Mouse (Mus musculus) retina, adult 2 months (tissue): ENCODE data around the gene Naga.
A peak's percentile ranks its signal among the peaks of the same experiment; 100 is the strongest.
"Not testable (repeated sequence)": the region's sequence is repeated elsewhere in the genome, so short reads cannot be mapped to it uniquely, and the experiment has no call there.

ENCODE experiments used
- DNase-seq: peaks from one replicate; pipeline ENCODE4 v3.0.0-alpha.2; 2012; ENCODE audit warnings: low read depth, low spot score

Naga gene

DNA sequence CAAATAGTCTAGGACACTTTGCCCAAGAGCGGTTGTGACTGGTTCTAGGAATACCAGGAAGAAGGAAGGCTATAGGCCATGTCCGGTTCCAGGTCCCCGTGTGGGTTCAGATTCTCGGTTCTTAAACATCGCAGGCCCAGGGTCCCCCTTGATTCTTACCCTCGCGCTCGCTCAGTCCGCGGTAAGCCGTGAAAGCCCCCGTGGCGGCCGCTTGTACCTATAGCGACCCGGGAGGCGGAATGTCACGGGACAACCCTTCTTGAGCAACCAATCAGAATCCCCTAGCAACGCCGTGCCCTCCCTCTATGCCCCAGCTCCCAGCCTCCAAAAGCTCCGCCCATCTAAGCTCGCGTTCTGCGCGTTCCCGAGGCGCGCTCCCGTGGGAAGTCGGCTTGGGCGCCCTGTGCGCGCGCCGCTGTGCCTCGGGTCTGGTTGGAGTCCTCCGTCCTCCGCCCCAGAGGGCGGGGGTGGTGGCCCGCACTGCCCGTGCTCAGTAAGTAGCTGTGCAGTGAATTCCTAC, at the start of gene Naga, which contains the start of the genes Pheta2 and Smdt1:
Naga (minus strand) TSS at position 333 of the 520 bp plus-strand sequence.
Pheta2 (plus strand) TSS at position 350 of the 520 bp plus-strand sequence.
Smdt1 (plus strand) TSS at position 367 of the 520 bp plus-strand sequence.
- DNase-seq, result peak; percentile 90

DNA sequence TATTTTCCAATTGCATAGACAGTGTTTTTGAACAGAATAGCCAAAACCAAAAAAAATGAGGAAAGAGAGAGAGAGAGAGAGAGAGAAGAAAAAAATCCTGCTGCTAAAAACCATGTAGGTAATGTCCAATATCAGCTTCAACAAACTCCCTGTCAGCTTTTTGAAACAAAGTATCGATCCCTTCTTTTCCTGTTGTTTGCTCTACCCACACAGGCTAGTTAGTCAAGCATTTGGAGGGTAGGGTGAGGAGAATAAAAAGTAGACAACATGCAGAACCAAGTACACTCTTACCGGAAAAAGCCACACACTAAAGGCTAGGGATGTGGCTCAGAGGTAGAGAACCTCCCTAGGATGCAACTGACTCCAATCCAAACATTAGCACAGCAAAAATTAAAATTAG, 47.0 kb upstream of the Naga start:
- no peak for DNase-seq

DNA sequence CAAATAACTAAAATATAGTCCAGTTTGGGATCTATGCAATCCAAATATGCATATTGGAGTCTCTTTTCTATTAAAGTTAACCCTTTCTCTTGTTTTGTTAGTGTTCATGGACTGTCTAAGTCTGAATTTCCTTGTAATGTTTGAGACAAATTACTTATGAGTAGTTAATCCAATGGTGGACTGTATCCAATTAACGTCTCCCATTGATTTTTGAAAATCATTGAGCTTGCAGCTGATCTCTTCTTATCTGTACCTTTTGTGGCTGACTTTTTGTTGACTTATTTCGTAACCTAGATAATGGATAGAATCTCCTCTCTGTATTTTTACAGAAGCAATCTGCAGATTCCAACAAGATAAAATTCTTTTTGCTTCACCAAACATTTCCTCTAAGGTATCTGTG, 43.7 kb upstream of the Naga start:
- no peak for DNase-seq

DNA sequence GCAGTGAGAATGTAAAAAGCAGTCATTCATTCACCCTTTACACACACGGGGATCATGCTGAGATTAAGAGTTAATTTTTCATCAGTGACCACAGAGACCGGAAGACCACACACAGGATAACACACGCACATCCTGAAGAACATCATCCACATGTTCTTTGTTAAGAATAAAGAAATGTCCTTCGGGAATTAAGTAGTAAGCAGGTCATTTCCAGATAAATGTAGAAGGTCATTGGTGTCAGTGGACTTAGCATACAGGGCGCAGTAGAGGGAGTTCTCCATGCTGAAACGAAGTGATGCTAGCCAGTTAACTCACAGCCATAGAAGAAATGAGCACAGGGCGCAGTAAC, 42.0 kb upstream of the Naga start:
- no peak for DNase-seq

DNA sequence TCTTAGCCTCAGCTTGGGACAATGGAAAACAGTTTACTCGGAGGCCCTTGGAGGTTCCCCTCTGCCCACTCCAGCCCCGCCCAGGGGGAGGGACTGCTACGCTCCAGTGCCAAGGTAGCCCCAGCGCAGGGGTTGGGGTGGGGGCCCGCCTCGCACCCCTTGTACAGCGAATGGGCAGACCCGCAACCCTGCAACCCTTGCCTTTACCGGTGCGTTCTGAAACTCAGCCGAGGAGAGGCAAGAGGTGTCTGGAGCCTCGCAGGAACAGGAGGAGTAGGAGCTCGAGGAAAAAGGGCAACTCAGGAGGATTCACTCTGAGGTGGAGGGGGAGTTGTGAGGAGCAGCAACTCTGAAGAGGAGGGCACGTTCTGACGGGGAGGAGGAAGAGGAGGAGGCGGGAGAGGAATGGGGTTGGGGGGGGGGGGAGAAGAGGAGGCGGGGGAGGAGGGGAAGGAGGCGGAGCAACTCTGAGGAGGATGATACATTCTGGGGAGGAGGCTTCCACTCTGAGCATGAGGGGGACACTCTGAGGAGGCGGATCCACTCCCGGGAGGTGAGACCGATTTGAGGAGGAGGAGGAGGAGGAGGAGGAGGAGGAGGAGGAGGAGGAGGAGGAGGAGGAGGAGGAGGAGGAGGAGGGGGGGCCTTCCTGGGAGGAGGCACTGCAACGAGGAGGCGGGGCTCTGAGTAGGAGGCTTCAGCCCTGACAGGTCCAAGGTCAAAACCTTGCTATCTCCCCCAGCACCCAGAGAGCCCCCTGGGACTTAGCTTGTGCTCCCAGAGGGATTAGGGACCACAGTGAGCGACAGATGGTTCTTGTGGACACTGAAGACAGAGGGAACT, 41.4 kb upstream of the Naga start, which contains the start of gene Cyp2d22:
Cyp2d22 (minus strand) TSS at position 390 of the 843 bp plus-strand sequence.
- no peak for DNase-seq

DNA sequence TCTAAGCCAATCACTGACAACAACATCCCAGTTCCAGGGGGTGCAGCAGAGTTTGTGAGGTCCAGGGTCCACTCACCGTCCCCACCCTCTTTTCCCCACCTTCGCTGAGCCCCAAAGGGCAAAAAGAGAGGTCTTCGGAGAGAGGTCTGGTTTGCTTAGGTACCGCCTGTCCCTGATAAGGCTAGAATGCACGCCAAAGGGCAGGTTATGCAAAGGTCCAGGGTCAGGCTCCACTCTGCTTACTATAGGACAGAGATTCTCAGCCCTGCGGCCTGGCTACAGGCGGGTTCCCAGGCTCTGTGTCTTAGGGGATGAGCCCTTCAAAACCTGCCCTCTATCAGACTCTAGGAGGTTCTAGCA, 40.8 kb upstream of the Naga start:
- DNase-seq, result no peak

DNA sequence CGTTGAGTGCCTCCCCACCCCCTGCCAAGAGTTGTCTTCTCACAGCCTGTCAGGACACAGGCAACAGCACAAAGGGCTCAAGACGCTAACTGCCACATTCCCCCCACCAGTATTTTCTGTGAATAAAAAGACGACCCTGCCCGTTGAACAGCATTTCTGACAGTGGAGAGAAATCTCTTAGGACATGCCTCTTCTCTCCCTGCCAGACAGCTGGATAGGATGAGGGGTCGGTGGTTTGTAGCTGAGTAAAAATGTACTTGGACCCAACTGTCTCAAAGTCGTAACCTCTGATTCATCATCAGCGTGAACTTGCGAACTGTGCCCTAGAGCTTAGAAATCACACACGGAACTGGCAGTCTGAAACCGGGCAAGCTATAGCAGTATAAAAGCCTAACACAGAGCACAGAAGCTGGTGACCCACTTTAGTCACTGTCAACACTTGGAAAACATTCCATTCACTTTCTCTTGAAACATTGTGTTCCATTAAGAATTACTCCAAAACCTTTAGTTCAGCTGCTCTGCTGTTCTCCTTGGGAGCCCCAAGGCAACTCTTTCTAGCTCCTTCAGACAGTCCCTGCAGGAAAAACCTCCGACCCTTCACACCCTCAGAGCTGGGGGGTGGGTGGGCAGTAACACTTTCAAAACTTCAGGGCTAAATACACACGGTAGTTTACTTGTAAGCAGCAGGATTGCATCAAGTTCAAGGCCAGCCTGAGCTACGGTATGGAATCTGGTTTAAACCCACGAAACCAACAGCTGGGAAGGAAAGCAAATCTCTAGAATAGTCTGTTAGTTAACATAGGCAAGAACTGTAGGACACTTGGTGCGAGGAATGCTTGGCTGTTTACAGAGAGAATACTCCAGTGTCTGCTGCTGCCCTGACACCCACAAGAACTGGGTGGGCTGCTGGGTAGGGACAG, 39.8 kb upstream of the Naga start:
- DNase-seq, result no peak

DNA sequence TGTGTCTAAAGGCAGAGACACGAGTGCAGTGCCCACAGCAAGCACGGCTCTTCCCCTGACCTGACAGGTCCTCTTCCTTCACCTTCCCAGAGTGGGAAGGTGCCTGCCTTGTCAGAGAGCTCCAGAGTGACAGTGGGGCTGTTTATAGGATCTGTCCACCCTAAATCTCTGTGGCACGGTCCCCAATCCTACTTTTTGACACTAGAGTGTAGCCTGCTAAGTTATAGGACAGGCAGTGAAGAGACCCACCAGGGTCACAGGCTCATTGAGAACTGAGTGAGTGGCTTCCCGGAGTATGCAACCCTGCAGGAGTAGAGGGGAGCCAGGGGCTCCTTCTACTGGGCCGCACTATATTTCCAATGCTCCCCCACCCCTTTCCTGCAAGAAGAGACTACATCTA, 39.0 kb upstream of the Naga start:
- DNase-seq, result no peak

DNA sequence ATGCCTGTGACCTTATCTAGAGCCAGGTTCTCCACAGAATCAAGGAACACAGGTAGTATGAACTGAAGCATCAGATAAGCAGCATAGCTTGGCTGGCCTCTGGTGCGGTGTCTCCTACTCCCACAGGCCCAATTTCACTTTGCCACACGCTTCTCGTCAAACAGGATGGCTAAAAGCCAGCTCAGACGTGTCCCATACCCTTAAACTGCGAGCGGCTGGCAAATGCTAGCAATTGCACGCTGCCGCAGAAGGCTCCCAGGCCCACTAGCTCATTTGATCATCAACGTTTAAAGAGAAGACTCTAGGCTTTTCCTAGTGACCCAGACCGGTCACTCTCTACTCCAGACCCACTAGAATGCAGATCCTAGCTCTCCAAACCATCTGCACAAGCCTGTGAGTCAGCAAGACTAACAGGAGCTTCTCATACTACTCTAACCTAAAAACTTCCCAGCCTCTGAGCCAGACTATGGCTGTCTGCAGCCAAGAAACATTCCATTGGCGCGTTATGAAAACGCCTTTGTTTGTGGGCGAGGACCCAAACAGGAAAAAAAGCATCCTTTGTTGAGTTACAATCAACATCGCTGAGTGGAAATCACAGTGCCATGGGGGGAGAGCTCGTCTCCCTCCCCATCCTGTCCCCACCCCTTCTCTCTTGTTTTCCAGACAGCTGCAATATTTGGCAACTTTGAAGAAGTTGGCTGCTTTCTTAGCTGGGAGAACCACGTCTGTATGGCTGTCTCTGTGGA, 37.8 kb upstream of the Naga start:
- no peak for DNase-seq

DNA sequence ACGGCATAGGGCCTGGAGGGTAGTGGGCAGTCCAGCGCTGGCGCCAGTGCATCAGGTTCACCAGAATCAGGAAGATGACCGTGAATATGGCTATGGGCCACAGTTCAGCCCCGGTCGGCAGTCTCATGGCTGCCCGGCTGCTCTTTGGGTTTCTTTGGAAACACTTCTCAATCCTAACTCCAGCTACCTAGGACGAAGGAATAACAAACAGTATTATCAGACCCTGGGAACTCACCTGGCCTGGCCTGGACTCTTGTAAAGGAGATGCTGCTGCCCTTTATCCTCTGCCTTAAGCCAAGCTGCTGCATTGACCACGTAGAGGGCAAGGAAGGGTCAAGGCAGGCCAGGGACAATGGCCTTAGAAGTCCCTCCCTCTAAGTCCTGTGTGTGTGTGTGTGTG, 37.1 kb upstream of the Naga start:
- DNase-seq, result no peak

DNA sequence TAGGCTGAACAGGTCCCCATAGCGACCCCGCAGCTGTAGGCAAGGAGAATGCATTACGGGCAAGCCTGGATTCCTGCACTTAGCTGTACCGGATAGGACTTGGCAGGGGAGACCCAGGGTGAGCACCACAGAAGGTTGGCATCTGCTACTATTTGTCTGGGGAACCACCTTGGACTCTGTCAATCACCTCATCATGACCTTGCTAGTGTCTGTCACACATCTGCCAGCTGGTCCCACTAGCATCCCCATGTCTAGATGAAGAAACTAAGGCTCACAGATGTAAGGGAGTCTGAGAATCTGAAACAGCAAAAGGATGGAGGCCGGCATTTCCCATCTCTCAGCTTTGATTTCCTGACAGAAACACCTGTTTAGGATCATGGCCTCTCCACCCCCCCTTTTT, 35.7 kb upstream of the Naga start:
- DNase-seq, result no peak

DNA sequence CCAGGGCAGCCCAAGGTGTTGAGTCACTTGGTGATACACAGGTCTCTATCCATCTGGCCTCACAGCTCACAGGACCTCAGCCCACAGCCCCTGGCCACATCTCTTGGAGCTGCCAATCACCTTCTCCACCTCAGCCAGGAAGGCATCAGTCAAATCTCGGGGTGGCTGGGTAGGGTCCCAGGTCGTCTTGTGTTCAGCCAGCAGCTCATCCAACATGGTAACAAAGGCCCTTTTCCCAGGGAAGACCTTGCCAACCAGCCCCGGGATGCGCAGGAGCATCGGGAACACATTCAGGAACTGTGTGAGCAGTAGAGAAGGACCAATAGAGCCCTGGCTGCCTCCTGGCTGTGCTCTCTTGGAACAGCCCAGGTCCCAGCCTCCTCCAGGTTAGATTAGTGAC, 34.3 kb upstream of the Naga start:
- no peak for DNase-seq

DNA sequence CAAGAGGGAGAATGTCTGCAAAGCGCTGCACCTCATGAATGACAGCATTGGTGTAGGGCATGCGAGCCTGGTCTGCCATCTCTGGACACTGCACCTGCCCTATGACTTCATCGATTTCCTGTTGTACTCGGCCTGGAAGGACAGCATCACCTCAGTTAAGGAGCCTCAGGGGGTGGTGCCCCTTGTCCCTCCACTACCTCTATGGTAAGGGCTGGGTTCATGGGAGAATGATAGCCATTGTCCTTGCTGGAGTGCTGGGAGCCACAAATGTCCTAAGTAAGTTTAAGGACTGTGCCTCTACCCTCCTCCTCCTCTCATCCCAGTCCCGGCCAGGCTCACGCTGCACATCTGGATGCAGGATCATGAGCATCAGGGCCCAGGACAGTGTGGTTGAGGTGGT, 33.7 kb upstream of the Naga start:
- no peak for DNase-seq

DNA sequence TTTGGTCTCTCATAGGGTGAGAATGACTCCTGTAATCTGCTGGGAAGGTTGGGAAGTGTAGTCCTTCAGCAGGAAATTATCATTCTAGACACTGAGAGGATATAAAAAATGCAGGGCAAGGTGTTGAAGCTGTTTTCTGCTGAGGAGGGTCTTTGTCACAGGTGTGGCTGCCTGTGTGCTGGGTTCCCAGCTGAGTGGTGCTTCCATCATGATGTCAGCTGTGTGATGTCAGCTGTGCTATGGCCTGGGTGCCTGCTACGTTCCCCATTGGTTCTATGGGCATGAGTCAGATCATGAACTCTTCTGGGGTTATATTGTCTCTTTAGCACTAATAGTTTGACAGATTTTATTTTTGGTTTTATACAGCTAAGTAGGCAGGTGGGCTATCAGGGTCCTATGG, 30.1 kb upstream of the Naga start:
- DNase-seq, result no peak

DNA sequence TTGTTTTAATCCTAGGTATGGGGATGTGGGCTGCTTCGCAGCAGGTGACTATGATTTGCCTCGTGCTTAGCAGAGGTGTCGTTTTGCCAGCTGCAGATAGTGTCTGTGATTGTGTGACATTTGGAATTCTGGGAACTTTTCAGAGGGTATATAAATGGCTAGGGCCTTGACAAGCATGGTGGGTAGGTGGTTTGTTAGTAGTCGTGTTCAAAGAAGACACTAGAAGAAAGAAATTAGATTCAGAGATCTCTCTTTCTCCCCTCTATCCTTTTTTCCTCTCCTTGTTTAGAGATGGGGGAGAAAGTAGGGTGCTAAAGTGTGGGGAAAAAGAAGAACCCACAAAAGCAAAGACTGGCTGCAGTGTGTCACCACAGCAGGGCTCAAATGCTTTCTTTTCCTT, 29.4 kb upstream of the Naga start:
- DNase-seq, result no peak

DNA sequence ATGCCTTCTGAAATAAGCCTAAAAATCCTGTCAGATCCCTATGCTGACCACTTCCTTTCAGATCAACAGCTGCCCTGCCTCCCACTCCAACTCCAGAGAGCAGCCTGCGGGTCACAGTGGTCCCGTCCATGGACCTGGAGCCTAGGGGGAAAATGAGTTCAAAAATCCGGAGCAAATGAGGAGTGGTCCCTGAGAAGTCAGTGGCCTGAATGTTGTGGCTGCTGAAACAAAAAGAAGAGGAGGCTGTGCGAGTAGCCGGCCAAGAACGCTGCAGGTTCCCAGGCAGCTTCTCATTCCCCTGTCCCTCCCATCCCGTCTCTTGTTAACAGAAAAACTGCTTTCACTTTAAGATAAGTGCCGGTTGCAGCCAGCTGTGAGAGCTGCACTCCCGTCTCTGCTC, 25.8 kb upstream of the Naga start:
- DNase-seq, result not testable (repeated sequence)

DNA sequence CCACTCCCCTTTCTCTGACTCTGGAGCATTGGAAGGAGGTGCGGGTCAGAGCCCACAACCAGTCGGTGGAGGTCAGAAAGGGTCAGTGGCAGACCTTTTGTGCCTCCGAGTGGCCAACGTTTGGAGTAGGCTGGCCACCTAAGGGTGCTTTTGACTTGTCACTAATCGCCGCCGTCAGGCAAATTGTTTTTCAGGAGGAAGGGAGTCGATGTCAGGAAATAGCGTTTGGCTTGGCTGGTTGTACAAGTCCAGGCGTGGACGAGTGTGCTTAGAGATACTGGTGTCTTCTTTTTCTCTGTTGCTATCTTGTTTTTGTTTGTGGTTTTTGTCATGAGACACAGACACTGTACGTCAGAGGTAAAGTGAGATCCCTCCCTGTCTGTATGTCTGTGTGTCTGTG, 25.1 kb upstream of the Naga start:
- not testable (repeated sequence) for DNase-seq

DNA sequence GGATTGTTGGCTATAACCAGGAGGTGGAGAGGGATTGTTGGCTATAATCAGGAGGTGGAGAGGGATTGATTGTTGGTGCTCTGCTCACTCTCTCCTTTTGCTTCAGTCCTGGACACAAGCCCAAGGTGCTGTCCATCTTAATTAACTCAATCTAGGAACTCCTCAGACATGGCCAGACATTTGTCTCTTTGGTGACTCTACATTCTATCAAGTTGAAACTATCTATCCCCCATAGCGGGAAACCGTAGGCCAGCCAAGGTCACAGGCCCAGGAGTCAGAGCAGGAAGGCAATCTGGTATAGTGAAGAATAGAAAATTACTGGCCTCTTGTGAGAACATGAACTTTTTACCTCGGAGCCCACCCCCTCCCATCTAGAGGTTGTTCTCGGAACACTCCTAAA, 23.5 kb upstream of the Naga start:
- no peak for DNase-seq

DNA sequence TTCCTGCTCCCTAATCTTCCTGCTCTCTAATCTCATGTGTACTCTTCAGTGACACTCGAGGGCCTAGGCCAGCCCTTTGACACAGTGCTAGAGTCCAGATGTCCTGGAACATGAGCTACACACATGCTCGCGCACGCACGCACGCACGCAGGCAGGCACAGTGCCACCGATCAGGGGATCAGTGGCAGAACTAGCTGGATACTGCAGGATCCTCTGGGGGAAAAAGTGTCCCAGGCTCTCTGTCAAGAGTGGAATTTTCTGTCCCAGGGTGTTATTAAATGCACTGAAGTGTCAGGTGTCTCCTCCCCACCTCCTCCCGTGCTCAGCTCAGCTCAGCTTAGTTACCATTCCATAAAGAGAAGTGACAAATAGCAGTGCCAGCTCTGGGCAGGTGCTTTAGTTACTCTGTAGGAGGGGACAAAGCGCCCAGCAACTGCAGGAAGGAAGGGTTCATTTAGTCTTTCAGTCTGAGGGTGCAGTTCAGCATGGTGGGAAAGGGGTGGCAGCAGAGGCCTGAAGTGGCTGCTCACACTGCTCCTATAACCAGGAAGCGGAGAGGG, 22.8 kb upstream of the Naga start:
- DNase-seq, result no peak

DNA sequence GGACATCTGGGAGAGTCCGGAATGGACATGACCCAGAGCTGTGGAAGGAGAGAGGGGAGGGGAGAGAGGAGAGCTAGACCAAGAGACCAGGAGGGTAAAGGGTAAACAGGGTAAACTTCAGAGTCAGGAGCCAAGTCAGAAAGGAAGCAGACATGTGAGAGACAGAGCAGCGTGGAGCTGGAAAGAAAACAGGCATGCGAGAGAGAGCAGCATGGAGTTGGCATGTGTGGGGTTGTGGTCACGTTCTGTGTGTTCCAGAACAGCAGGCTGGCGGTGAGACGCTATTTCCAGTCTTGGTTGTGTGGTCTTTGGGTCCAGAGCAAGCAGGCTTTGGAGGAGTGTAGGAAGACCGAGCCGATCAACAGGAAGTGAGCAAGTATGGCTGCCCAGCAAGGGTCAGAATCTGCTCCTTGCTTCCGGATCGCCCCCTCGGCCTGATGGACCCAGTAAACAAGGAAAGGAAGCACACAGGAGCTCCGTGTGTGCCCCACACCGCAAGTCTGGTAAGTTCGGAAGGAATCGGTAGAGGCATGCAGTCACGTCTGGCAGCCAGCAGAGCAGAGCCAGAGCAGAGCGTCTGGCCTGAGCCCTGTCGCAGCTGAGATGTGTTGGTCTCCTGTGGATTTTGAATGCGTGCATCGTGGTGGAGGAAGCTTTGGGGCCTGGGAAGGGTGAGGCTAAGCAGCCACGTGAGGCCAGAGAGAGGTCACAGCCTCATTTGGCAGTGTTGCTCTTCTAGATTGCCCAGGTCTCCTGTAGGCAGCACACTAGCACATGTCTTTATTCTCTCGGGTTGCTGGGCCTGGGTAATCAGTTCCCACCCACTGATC, 19.9 kb upstream of the Naga start:
- no peak for DNase-seq
